8 mouse cellular contexts compared by ENCODE assay signal in the genomic region with DNA sequence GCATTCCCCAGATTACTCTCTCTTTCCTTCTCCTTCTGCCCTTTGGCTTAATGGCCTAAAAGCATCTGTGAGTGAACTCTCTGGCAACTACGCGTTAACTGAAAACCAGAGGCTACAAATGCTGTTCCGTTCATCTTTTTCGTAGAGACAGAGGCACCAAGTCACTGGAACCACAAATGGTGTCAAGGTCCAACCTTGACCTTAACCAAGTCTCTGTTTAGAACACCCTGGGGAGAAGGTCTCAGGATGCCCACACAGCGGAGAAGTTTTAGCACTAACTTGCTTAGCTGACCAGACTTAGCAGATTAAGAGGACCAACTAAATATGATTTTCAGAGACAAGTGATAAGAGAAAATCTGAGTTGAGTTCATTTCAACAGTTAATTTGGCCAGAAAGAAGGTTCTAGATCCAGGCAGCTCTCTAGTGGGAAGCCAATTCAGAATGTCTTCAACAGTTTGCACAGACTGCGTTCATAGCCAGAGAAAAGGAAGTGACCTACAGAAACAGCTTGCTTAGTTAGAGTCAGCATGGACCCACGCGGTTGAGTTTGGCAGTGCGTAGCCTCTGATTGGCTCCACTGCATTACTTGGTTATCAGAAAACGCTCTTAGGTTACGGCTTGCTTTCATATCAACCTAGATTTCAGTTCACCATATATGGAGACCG.
DNase-seq lines count a peak whose midpoint lies in the region; ATAC-seq and TF ChIP-seq lines count a peak whose summit lies in the region.

No protein-coding gene starts in this region.

- H3K4me1 ChIP-seq in kidney, embryonic 16.5 days (ENCODE audit: insufficient read depth, low read length), result peaks cover 27% of the 10 kb centered on the region
- H3K4me1 ChIP-seq in embryonic facial prominence, embryonic 15.5 days, result peaks cover 30% of the 10 kb centered on the region
- H3K4me1 ChIP-seq in intestine, postnatal 0 days (replicated peaks; ENCODE audit: control insufficient read depth, insufficient read depth, low read length), result 0 out of 2 replicates have a peak, but pooled peaks cover 5% of the 10 kb centered on the region
- peaks cover 23% of the 10 kb centered on the region for H3K4me1 ChIP-seq in neural tube, embryonic 13.5 days (replicated peaks)

- TF ChIP-seq CTCF in intestine, postnatal 0 days (IDR thresholded peaks at IDR 0.05; ENCODE audit: low read depth), result no peak

- H3K9ac ChIP-seq in kidney, embryonic 16.5 days (replicated peaks; ENCODE audit: low read length), result peak overlapping the region; percentile 36; the same call in 1 of the 2 replicates
- H3K9ac ChIP-seq in embryonic facial prominence, embryonic 15.5 days, result no peak overlapping the region
- H3K9ac ChIP-seq in intestine, postnatal 0 days (ENCODE audit: low read depth, low read length), result no peak overlapping the region
- H3K9ac ChIP-seq in neural tube, embryonic 13.5 days, result no peak overlapping the region

- no peaks in the 10 kb centered on the region for H3K9me3 ChIP-seq in kidney, embryonic 16.5 days (ENCODE audit: low read length)
- no peaks in the 10 kb centered on the region for H3K9me3 ChIP-seq in embryonic facial prominence, embryonic 15.5 days (replicated peaks)
- no peaks in the 10 kb centered on the region for H3K9me3 ChIP-seq in intestine, postnatal 0 days (ENCODE audit: control insufficient read depth)
- H3K9me3 ChIP-seq in neural tube, embryonic 13.5 days, result no peaks in the 10 kb centered on the region

- H3K27me3 ChIP-seq in kidney, embryonic 16.5 days (ENCODE audit: insufficient read depth, low read length), result no peaks in the 10 kb centered on the region
- no peaks in the 10 kb centered on the region for H3K27me3 ChIP-seq in embryonic facial prominence, embryonic 15.5 days
- no peaks in the 10 kb centered on the region for H3K27me3 ChIP-seq in intestine, postnatal 0 days (replicated peaks; ENCODE audit: control insufficient read depth, insufficient read depth, low read length)
- no peaks in the 10 kb centered on the region for H3K27me3 ChIP-seq in neural tube, embryonic 13.5 days

- ATAC-seq in kidney, embryonic 16.5 days (ENCODE audit: low FRiP score, low TSS enrichment), result no peak
- no peak for ATAC-seq in embryonic facial prominence, embryonic 15.5 days (ENCODE audit: insufficient number of reproducible peaks, low FRiP score, low TSS enrichment, low read depth)
- ATAC-seq in intestine, postnatal 0 days, result no peak
- no peak for ATAC-seq in neural tube, embryonic 13.5 days (ENCODE audit: low read depth)

- H3K27ac ChIP-seq in kidney, embryonic 16.5 days (ENCODE audit: low read length), result peak overlapping the region; percentile 66
- peak overlapping the region; percentile 70 for H3K27ac ChIP-seq in embryonic facial prominence, embryonic 15.5 days (replicated peaks)
- peak overlapping the region; percentile 46; the same call in 1 of the 2 replicates for H3K27ac ChIP-seq in intestine, postnatal 0 days (ENCODE audit: low read depth, low read length)
- H3K27ac ChIP-seq in neural tube, embryonic 13.5 days (replicated peaks), result peak overlapping the region; percentile 73

- H3K4me3 ChIP-seq in kidney, embryonic 16.5 days (ENCODE audit: low read length), result no peak overlapping the region
- H3K4me3 ChIP-seq in embryonic facial prominence, embryonic 15.5 days (replicated peaks), result no peak overlapping the region
- no peak overlapping the region for H3K4me3 ChIP-seq in intestine, postnatal 0 days (ENCODE audit: low read depth, low read length)
- H3K4me3 ChIP-seq in neural tube, embryonic 13.5 days, result no peak overlapping the region

- DNase-seq in kidney, adult 11 months, result no peak
- DNase-seq in frontal cortex, postnatal 25 days (ENCODE audit: low spot score in 2 of 2), result no peak
- no peak for DNase-seq in cerebellum, postnatal 4 days (ENCODE audit: low spot score in 2 of 2)
- DNase-seq in thymus, adult 18-20 months, result no peak

- peak overlapping the region; percentile 34 for H3K4me2 ChIP-seq in kidney, embryonic 16.5 days (replicated peaks; ENCODE audit: low read depth, low read length)
- peak overlapping the region; percentile 37; the same call in 1 of the 2 replicates for H3K4me2 ChIP-seq in embryonic facial prominence, embryonic 15.5 days (replicated peaks)
- H3K4me2 ChIP-seq in intestine, postnatal 0 days (replicated peaks; ENCODE audit: low read depth), result 0 out of 2 replicates have a peak overlapping the region, but pooled peaks have one; percentile 30
- H3K4me2 ChIP-seq in neural tube, embryonic 13.5 days, result peak overlapping the region; percentile 47

- 73% methylated on average over 12 of the region's 12 CpGs for WGBS in kidney, embryonic 16.5 days
- 75% methylated on average over 12 of the region's 12 CpGs for WGBS in embryonic facial prominence, embryonic 15.5 days
- 75% methylated on average over 12 of the region's 12 CpGs for WGBS in intestine, postnatal 0 days
- WGBS in neural tube, embryonic 13.5 days, result 71% methylated on average over 12 of the region's 12 CpGs

- no peaks in the 10 kb centered on the region for H3K36me3 ChIP-seq in kidney, embryonic 16.5 days (ENCODE audit: insufficient read depth, low read length)
- no peaks in the 10 kb centered on the region for H3K36me3 ChIP-seq in embryonic facial prominence, embryonic 15.5 days
- H3K36me3 ChIP-seq in intestine, postnatal 0 days (ENCODE audit: control insufficient read depth, insufficient read depth), result no peaks in the 10 kb centered on the region
- H3K36me3 ChIP-seq in neural tube, embryonic 13.5 days, result no peaks in the 10 kb centered on the region
